Mouse (Mus musculus) testis, adult 2 months (tissue): Measurements from ENCODE around the gene Muc2. TPM values are rescaled to one million over a fixed set of nuclear protein-coding genes. Genes with fewer than 3 reads are reported as not detected.
"Not testable (repeated sequence)": the region's sequence is repeated elsewhere in the genome, so short reads cannot be mapped to it uniquely, and the experiment has no call there.

ENCODE experiments used
- H3K27ac ChIP-seq: fragments of 200-500 bp; 2 replicates; pipeline ENCODE4 v1.5.1; 2012; ENCODE audit warnings: low read depth, low read length; ENCODE audit not compliant: control insufficient read depth, insufficient read depth
- H3K27me3 ChIP-seq: fragments of 200-500 bp; 2 replicates; pipeline ENCODE4 v1.6.1; 2012; ENCODE audit warnings: mild to moderate bottlenecking, low read length, moderate library complexity; ENCODE audit not compliant: control insufficient read depth, insufficient read depth
- H3K36me3 ChIP-seq: fragments of 200-500 bp; 2 replicates; pipeline ENCODE4 v1.6.1; 2012; ENCODE audit warnings: mild to moderate bottlenecking, low read length; ENCODE audit not compliant: control insufficient read depth, insufficient read depth
- H3K4me1 ChIP-seq: fragments of 200-500 bp; 2 replicates; pipeline ENCODE4 v1.6.1; 2012; ENCODE audit warnings: low read length; ENCODE audit not compliant: control insufficient read depth, insufficient read depth
- H3K4me3 ChIP-seq: fragments of 200-500 bp; 2 replicates; pipeline ENCODE4 v1.5.1; 2012; ENCODE audit warnings: low read depth, mild to moderate bottlenecking, low read length, moderate library complexity, mixed read lengths; ENCODE audit not compliant: control insufficient read depth
- CTCF ChIP-seq: fragments of 200-500 bp; IDR thresholded peaks from 2 replicates; pipeline ENCODE4 v1.5.1; 2012; ENCODE audit warnings: low read depth, mild to moderate bottlenecking, inconsistent platforms, low read length, moderate library complexity; ENCODE audit not compliant: control insufficient read depth, insufficient read depth, insufficient replicate concordance
- POLR2A ChIP-seq: fragments of 200-500 bp; IDR thresholded peaks from 2 replicates; pipeline ENCODE4 v1.6.1; 2012; ENCODE audit warnings: low read depth, mild to moderate bottlenecking, inconsistent platforms, low read length, moderate library complexity; ENCODE audit not compliant: control insufficient read depth
- polyA plus RNA-seq: library from polyadenylated mRNA; depleted of rRNA; stranded (reverse); fragments of >200 nt; gene quantifications from 2 replicates; pipeline ENCODE4 v1.2.3, GENCODE M21; 2012

Gene Muc2
- polyA plus RNA-seq, 1 experiment = 1.8 TPM

DNA sequence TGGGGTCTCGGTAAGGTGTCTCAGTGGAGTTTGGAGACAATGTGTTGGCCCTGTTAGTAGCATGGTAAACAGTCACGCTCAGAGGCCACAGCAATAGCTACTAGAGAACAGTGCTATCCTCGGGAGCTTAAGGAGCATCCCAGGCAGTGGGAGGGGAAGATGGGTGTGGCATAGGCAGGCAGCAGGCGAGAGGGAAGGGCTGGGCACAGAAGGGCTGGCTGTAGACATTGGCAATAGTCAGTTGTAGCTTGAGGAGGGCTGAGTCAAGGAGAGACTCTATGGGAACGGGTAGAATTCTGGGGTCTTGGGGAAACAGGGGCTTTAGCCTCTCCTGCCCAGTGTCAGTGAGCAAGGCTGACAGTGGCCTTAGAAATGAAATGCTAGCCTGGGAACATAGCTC, 27.9 kb upstream of the Muc2 start:
- Histone ChIP-seq H3K27ac (no peak overlapping the region), H3K36me3 (no peaks in the 10 kb centered on the region), H3K4me1 (no peaks in the 10 kb centered on the region), H3K4me3 (no peak overlapping the region), H3K27me3 (no peaks in the 10 kb centered on the region)
- TF ChIP-seq CTCF (no peak), POLR2A (no peak)

DNA sequence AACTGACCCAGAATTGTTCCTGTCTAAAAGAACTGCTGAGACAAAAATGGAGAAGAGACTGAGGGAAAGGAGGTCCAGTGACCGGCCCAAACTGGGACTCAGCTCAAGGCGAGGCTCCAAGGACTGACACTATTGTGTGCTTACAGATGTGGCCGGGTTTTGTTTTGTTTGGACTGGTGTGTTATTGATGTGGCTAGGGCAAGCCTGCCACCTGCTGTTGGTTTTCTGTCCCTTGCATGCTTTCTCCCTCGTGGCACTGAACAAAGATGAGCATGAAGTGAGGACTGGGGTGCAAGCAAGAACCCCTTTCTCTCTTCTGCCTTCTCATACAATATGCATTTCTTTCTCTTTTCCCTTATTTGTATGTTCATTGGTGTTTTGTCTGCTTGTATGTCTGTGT, 23.9 kb upstream of the Muc2 start:
- Histone ChIP-seq H3K27me3 (no peaks in the 10 kb centered on the region), H3K27ac (no peak overlapping the region), H3K36me3 (no peaks in the 10 kb centered on the region), H3K4me1 (no peaks in the 10 kb centered on the region), H3K4me3 (no peak overlapping the region)
- no peak for TF ChIP-seq POLR2A
- peak; percentile 57; the same call in 1 of the 2 replicates for TF ChIP-seq CTCF

DNA sequence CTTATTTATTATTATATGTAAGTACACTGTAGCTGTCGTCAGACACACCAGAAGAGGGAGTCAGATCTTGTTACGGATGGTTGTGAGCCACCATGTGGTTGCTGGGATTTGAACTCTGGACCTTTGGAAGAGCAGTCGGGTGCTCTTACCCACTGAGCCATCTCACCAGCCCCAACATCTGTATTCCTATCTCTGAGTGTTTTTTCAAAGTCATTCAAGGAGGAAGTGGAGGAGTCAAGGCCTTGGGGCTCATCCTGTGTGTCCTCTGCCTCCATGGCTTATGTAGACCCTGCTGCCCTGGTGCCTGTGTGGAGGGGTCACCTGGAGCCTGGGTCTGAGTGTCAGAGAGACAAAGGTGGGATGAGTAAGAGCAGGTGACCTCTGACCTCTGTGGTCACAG, 21.0 kb upstream of the Muc2 start:
- not testable (repeated sequence) for H3K4me1 ChIP-seq, H3K27me3 ChIP-seq, H3K27ac ChIP-seq, H3K36me3 ChIP-seq, H3K4me3 ChIP-seq

DNA sequence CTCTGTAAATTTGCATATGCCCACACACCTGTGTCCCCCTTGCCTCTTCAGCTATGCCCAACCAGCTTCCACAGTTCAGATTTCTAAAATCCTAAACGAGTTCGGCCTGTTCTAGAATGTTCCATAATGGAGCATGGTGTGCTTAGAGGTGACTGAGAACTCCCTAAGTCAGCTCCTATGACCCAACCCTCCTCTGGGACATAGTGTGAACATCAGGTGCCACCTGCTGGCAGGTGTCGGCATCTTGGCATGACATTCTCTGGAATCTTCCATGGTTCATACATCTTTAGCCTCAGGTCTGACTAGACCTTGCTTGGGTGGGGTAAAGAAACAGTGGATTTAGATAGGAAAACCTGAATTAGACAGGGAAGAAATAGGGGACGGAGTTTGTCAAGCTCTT, 19.1 kb upstream of the Muc2 start:
- no peak overlapping the region for H3K27ac ChIP-seq
- no peak overlapping the region for H3K4me3 ChIP-seq
- no peaks in the 10 kb centered on the region; the same call in 1 of the 2 replicates for H3K4me1 ChIP-seq
- no peaks in the 10 kb centered on the region for H3K27me3 ChIP-seq
- H3K36me3 ChIP-seq = no peaks in the 10 kb centered on the region
- TF ChIP-seq POLR2A (no peak), CTCF (peak; percentile 27; the same call in 1 of the 2 replicates)

DNA sequence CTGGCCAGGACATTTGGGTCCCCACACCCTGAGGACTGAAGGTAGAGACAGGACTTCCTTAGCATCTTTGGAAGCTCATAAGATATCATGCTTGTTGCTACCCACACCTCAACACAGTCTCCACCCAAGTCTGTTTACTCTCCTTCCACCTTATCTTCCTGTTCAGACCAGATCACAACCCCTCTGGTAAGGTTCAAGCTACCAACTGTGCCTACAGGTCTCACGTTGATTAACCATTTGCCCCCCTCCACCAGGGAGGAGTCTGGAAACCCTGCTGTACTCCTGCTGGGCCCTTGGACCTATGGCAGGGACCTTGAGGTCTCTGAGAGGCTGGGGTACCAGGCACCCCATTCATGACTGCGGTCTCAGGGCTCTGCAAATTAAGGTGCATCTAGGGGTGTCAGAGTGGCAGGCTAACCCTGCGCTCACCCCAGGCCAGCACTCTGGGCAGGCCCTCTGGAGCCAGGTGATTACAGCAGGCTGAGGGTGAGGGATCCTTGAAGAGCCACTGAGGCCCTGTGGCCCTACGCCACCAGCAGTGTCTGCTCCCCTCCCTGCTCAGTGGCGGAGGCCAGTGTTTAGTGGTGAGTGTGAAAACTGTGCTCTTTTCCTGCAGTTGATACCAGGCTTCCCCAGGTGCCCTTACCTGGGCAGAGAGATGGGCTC, 18.4 kb upstream of the Muc2 start:
- H3K27me3 ChIP-seq = no peaks in the 10 kb centered on the region
- H3K4me1 ChIP-seq = no peaks in the 10 kb centered on the region; the same call in 1 of the 2 replicates
- H3K27ac ChIP-seq = no peak overlapping the region
- no peak overlapping the region for H3K4me3 ChIP-seq
- TF ChIP-seq CTCF = no peak
- no peak for TF ChIP-seq POLR2A
- no peaks in the 10 kb centered on the region for H3K36me3 ChIP-seq

DNA sequence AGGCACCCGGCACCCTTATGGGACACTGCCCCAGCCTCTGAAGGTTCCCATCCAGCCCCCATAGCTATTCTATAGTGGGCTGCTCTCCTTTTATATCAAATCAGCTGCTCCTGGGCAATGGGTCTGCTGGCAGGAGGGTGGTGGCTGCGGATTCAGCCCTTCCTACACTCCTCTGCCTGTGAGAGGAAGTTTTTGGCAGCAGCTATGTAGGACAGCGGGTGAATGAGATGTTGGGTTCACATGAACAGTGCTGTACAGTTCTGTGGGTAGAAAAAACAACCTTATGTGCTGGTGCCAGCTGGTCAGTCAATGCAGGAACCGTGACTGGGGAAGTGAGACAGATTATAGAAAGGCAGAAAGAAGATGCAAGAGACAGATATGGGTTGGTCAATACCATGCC, 11.2 kb upstream of the Muc2 start:
- TF ChIP-seq CTCF = no peak
- H3K27ac ChIP-seq = no peak overlapping the region

DNA sequence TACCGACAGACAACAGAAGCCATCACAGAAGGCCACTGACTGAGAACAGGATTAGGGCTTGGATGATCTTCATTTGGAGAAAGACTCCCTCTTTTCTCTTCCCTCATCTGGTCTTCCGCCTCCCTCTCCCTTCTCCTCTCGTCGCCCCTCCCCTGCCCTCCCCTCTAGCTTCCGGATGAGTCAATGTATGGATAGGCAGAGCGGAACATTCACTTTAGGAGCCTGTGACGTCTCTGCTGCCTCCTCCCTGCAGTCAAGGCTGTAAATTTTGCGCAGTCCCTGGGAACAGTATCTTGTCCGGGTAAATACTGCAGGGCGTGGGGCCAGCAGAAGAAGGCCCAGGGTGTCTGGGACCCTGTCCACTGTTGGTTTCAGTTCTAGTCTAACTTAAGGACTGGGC, 2.8 kb upstream of the Muc2 start:
- no peaks in the 10 kb centered on the region for H3K4me1 ChIP-seq
- TF ChIP-seq POLR2A (no peak), CTCF (no peak)
- no peak overlapping the region for H3K27ac ChIP-seq
- H3K4me3 ChIP-seq = no peak overlapping the region
- H3K36me3 ChIP-seq = no peaks in the 10 kb centered on the region
- no peaks in the 10 kb centered on the region for H3K27me3 ChIP-seq

More for the DNA sequence above, 11.2 kb upstream of the Muc2 start:
- no peak overlapping the region for H3K4me3 ChIP-seq
- no peaks in the 10 kb centered on the region for H3K4me1 ChIP-seq
- no peaks in the 10 kb centered on the region for H3K27me3 ChIP-seq
- no peaks in the 10 kb centered on the region for H3K36me3 ChIP-seq
